Mouse (Mus musculus) testis, adult 2 months (tissue): Measurements from ENCODE around the gene Olfr1424.
"Not testable (repeated sequence)": the region's sequence is repeated elsewhere in the genome, so short reads cannot be mapped to it uniquely, and the experiment has no call there.

Source experiments
- CTCF ChIP-seq: fragments of 200-500 bp; IDR thresholded peaks from 2 replicates; pipeline ENCODE4 v1.5.1; 2012; ENCODE audit warnings: low read depth, mild to moderate bottlenecking, inconsistent platforms, low read length, moderate library complexity; ENCODE audit not compliant: control insufficient read depth, insufficient read depth, insufficient replicate concordance
- POLR2A ChIP-seq: fragments of 200-500 bp; IDR thresholded peaks from 2 replicates; pipeline ENCODE4 v1.6.1; 2012; ENCODE audit warnings: low read depth, mild to moderate bottlenecking, inconsistent platforms, low read length, moderate library complexity; ENCODE audit not compliant: control insufficient read depth

- not testable (repeated sequence) for TF ChIP-seq CTCF, POLR2A
Observed at GRCm38 (mm10) chr19:12062582-12062981, at the start of gene Olfr1424.
